Mouse (Mus musculus): ENCODE results near the gene Serpinb3d.
"Not testable (repeated sequence)": the region's sequence is repeated elsewhere in the genome, so short reads cannot be mapped to it uniquely, and the experiment has no call there.

The Serpinb3d gene

GRCm38 (mm10) chr1:107083406-107083805 lies at the start of gene Serpinb3d:
Gene Serpinb3d (minus strand): TSS chr1:107083506.
- DNase-seq (ENCODE audit: low spot score in 2 of 2) = no peak

- peak in 1 of 2 experiments; percentile 20 for DNase-seq (ENCODE audit: low spot score in 2 of 2)
Measured at GRCm38 (mm10) chr1:107127453-107127852, 44.1 kb upstream of the Serpinb3d start.

GRCm38 (mm10) chr1:107098417-107098816 lies 15.1 kb upstream of the Serpinb3d start:
- no peak for DNase-seq (ENCODE audit: low spot score in 2 of 2)

GRCm38 (mm10) chr1:107052203-107052602 lies 31.1 kb downstream of the Serpinb3d start, which contains the start of gene Serpinb3a:
Gene Serpinb3a (minus strand): TSS chr1:107052303.
- DNase-seq (ENCODE audit: low spot score in 2 of 2) = no peak

- not testable (repeated sequence) for DNase-seq (ENCODE audit: low spot score in 2 of 2)
Measured at GRCm38 (mm10) chr1:107034236-107034635, 49.1 kb downstream of the Serpinb3d start.
